Mouse (Mus musculus) ovary, postnatal 10 days (tissue): ENCODE results near the gene Znfx1.
"Not testable (repeated sequence)": the region's sequence is repeated elsewhere in the genome, so short reads cannot be mapped to it uniquely, and the experiment has no call there.

ENCODE experiments used
- DNase-seq: peaks from one replicate; pipeline ENCODE4 v3.0.0; 2022; ENCODE audit warnings: low spot score

The Znfx1 gene

GRCm38 (mm10) chr2:167053127-167053844 lies 9.5 kb downstream of the Znfx1 start:
- DNase-seq, result no peak

- no peak for DNase-seq
Observed at GRCm38 (mm10) chr2:167048698-167049358, 14.0 kb downstream of the Znfx1 start.

GRCm38 (mm10) chr2:167048223-167048622 lies 14.6 kb downstream of the Znfx1 start:
- no peak for DNase-seq

- no peak for DNase-seq
Observed at GRCm38 (mm10) chr2:167043400-167044121, 19.3 kb downstream of the Znfx1 start.

GRCm38 (mm10) chr2:167039386-167039785 lies 23.4 kb downstream of the Znfx1 start:
- DNase-seq, result no peak

GRCm38 (mm10) chr2:167038716-167039115 lies 24.1 kb downstream of the Znfx1 start:
- DNase-seq, result no peak

GRCm38 (mm10) chr2:167038297-167038696 lies 24.5 kb downstream of the Znfx1 start:
- no peak for DNase-seq

- DNase-seq, result no peak
Observed at GRCm38 (mm10) chr2:167037710-167038109, 25.1 kb downstream of the Znfx1 start.

- no peak for DNase-seq
Observed at GRCm38 (mm10) chr2:167030507-167030906, 32.3 kb downstream of the Znfx1 start.

GRCm38 (mm10) chr2:167028553-167028952 lies 34.3 kb downstream of the Znfx1 start:
- DNase-seq, result no peak

- DNase-seq, result no peak
Observed at GRCm38 (mm10) chr2:167019396-167019795, 43.4 kb downstream of the Znfx1 start.

GRCm38 (mm10) chr2:167015382-167015718 lies 47.5 kb downstream of the Znfx1 start:
- DNase-seq, result no peak

GRCm38 (mm10) chr2:167014702-167015381 lies 48.0 kb downstream of the Znfx1 start, which contains the start of gene Ddx27:
Gene Ddx27 (plus strand): TSS chr2:167015193.
- DNase-seq, result peak; percentile 84

- DNase-seq, result no peak
Observed at GRCm38 (mm10) chr2:167010546-167010945, 52.3 kb downstream of the Znfx1 start.

GRCm38 (mm10) chr2:167009483-167009882 lies 53.3 kb downstream of the Znfx1 start:
- DNase-seq, result no peak

- DNase-seq, result not testable (repeated sequence)
Observed at GRCm38 (mm10) chr2:167007565-167007964, 55.2 kb downstream of the Znfx1 start.

GRCm38 (mm10) chr2:167007001-167007491 lies 55.8 kb downstream of the Znfx1 start:
- no peak for DNase-seq

GRCm38 (mm10) chr2:167006355-167006754 lies 56.5 kb downstream of the Znfx1 start:
- no peak for DNase-seq

- DNase-seq, result peak; percentile 23
Observed at GRCm38 (mm10) chr2:167004099-167004854, 58.5 kb downstream of the Znfx1 start.

- DNase-seq, result no peak
Observed at GRCm38 (mm10) chr2:167001486-167001885, 61.3 kb downstream of the Znfx1 start.

GRCm38 (mm10) chr2:166996533-166996894 lies 66.3 kb downstream of the Znfx1 start:
- no peak for DNase-seq
